Mouse (Mus musculus) kidney, postnatal 0 days (tissue): ENCODE data around the gene Siglech. TPM values are rescaled to one million over a fixed set of nuclear protein-coding genes. Genes with fewer than 3 reads are reported as not detected.

Source experiments
- ATAC-seq: fragments of 200-750 bp; cut with Nextera tagmentation; replicated peaks from 2 replicates; pipeline ENCODE4 v1.8.0; 2017; ENCODE audit warnings: low read depth, moderate number of reproducible peaks, moderate TSS enrichment, moderate library complexity; ENCODE audit not compliant: low FRiP score
- DNase-seq: peaks from one replicate; pipeline ENCODE4 v3.0.0-alpha.2; 2016; ENCODE audit warnings: low spot score
- H3K27ac ChIP-seq: fragments of 300-500 bp; sonication (generic); 2 replicates; pipeline ENCODE4 v1.5.1; 2014; ENCODE audit warnings: mild to moderate bottlenecking
- H3K27me3 ChIP-seq: fragments of 300-500 bp; sonication (generic); 2 replicates; pipeline ENCODE4 v1.6.1; 2014; ENCODE audit warnings: low read length, mixed read lengths; ENCODE audit not compliant: insufficient read depth
- H3K36me3 ChIP-seq: fragments of 300-500 bp; sonication (generic); 2 replicates; pipeline ENCODE4 v1.6.1; 2014; ENCODE audit warnings: low read length, mixed read lengths; ENCODE audit not compliant: insufficient read depth
- H3K4me1 ChIP-seq: fragments of 300-500 bp; sonication (generic); replicated peaks from 2 replicates; pipeline ENCODE4 v1.6.1; 2014; ENCODE audit warnings: antibody characterized with exemption, low read length, mixed read lengths; ENCODE audit not compliant: insufficient read depth
- H3K4me2 ChIP-seq: fragments of 300-500 bp; sonication (generic); 2 replicates; pipeline ENCODE4 v1.6.1; 2014; ENCODE audit warnings: mild to moderate bottlenecking, low read length, moderate library complexity, mixed read lengths
- H3K4me3 ChIP-seq: fragments of 300-500 bp; sonication (generic); replicated peaks from 2 replicates; pipeline ENCODE4 v1.5.1; 2014; ENCODE audit warnings: low read depth, low read length
- H3K9ac ChIP-seq: fragments of 300-500 bp; sonication (generic); 2 replicates; pipeline ENCODE4 v1.6.1; 2014; ENCODE audit warnings: low read depth, low read length
- H3K9me3 ChIP-seq: fragments of 300-500 bp; sonication (generic); replicated peaks from 2 replicates; pipeline ENCODE4 v1.6.1; 2016; ENCODE audit warnings: low read length, inconsistent platforms, mixed read lengths
- CTCF ChIP-seq: IDR thresholded peaks from 2 replicates; pipeline ENCODE4 v1.5.1; 2016; ENCODE audit warnings: antibody characterized with exemption, low read depth, mild to moderate bottlenecking, moderate library complexity
- WGBS: fragments of 180-500 bp; shearing (Covaris S2); extraction: QIAGEN DNeasy Blood & Tissue Kit; methylation state at CpG from one replicate; pipeline ENCODE4 v1.1.7; 2014; 5-methylcytosine and 5-hydroxymethylcytosine counted together
- polyA plus RNA-seq: library from polyadenylated mRNA; unstranded; fragments of >200 nt; fragmentation: Nextera tagmentation; extraction: Ambion mirVana; gene quantifications from 2 replicates; pipeline ENCODE4 v1.2.1, GENCODE M21; 2015

Gene Siglech
- polyA plus RNA-seq, 1 experiment from 2014 or later, result 0.20 TPM

GRCm38 (mm10) chr7:55792280-55792679 lies 24.3 kb downstream of the Siglech start:
- ATAC-seq, result no peak
- H3K27me3 ChIP-seq, result no peaks in the 10 kb centered on the region
- H3K4me2 ChIP-seq, result no peak overlapping the region
- no peak overlapping the region for H3K27ac ChIP-seq
- no peak overlapping the region for H3K9ac ChIP-seq
- no peak overlapping the region for H3K4me3 ChIP-seq
- H3K36me3 ChIP-seq, result peaks cover 12% of the 10 kb centered on the region; the same call in 1 of the 2 replicates
- peaks cover 11% of the 10 kb centered on the region; the same call in 1 of the 2 replicates for H3K4me1 ChIP-seq
- TF ChIP-seq CTCF, result no peak
- H3K9me3 ChIP-seq, result no peaks in the 10 kb centered on the region
- DNase-seq, result no peak
- WGBS, result 78% methylated on average over 3 of the region's 3 CpGs

GRCm38 (mm10) chr7:55793236-55793951 lies 25.4 kb downstream of the Siglech start:
- Histone ChIP-seq H3K9ac (peak overlapping the region; percentile 90), H3K36me3 (peaks cover 14% of the 10 kb centered on the region; the same call in 1 of the 2 replicates), H3K4me2 (peak overlapping the region; percentile 73), H3K9me3 (no peaks in the 10 kb centered on the region), H3K27ac (0 out of 2 replicates have a peak overlapping the region, but pooled peaks have one; percentile 55), H3K4me3 (peak overlapping the region; percentile 72), H3K27me3 (no peaks in the 10 kb centered on the region), H3K4me1 (peaks cover 11% of the 10 kb centered on the region; the same call in 1 of the 2 replicates)
- 34% methylated on average over 13 of the region's 13 CpGs for WGBS
- ATAC-seq, result no peak
- no peak for TF ChIP-seq CTCF
- no peak for DNase-seq

GRCm38 (mm10) chr7:55793952-55794603 lies 26.1 kb downstream of the Siglech start, which contains the start of gene Tubgcp5:
Tubgcp5 (plus strand) TSS chr7:55794154.
- Histone ChIP-seq H3K27me3 (no peaks in the 10 kb centered on the region), H3K9ac (peak within 1 kb of the TSS; percentile 90), H3K36me3 (peaks cover 16% of the 10 kb centered on the region; the same call in 1 of the 2 replicates), H3K9me3 (no peaks in the 10 kb centered on the region), H3K4me3 (peak within 1 kb of the TSS; percentile 72), H3K4me2 (peak within 1 kb of the TSS; percentile 73), H3K4me1 (peaks cover 11% of the 10 kb centered on the region; the same call in 1 of the 2 replicates), H3K27ac (0 out of 2 replicates have a peak within 1 kb of the TSS, but pooled peaks have one; percentile 55)
- 0% methylated on average over 51 of the region's 51 CpGs for WGBS
- ATAC-seq, result peak; percentile 99
- no peak for TF ChIP-seq CTCF
- peak; percentile 99 for DNase-seq

- peaks cover 42% of the 10 kb centered on the region for H3K36me3 ChIP-seq
- 91% methylated on average over 3 of the region's 3 CpGs for WGBS
- ATAC-seq, result no peak
- H3K9ac ChIP-seq, result no peak overlapping the region
- TF ChIP-seq CTCF, result no peak
- H3K4me3 ChIP-seq, result no peak overlapping the region
- no peak overlapping the region for H3K4me2 ChIP-seq
- H3K27ac ChIP-seq, result no peak overlapping the region
- no peak for DNase-seq
- H3K4me1 ChIP-seq, result peaks cover 2% of the 10 kb centered on the region; the same call in 1 of the 2 replicates
- no peaks in the 10 kb centered on the region for H3K9me3 ChIP-seq
- H3K27me3 ChIP-seq, result no peaks in the 10 kb centered on the region
These were observed 32.0 kb downstream of the Siglech start for GRCm38 (mm10) chr7:55799981-55800380.

GRCm38 (mm10) chr7:55809967-55810366 lies 42.0 kb downstream of the Siglech start:
- no peaks in the 10 kb centered on the region for H3K9me3 ChIP-seq
- no peak overlapping the region for H3K9ac ChIP-seq
- H3K27me3 ChIP-seq, result no peaks in the 10 kb centered on the region
- H3K4me3 ChIP-seq, result no peak overlapping the region
- no peak for TF ChIP-seq CTCF
- DNase-seq (no peak), ATAC-seq (no peak)
- H3K27ac ChIP-seq, result no peak overlapping the region
- H3K4me1 ChIP-seq, result no peaks in the 10 kb centered on the region
- no peak overlapping the region for H3K4me2 ChIP-seq
- H3K36me3 ChIP-seq, result peaks cover 59% of the 10 kb centered on the region
- 88% methylated on average over 2 of the region's 2 CpGs for WGBS

- TF ChIP-seq CTCF, result peak; percentile 39; the same call in 1 of the 2 replicates
- Histone ChIP-seq H3K4me1 (no peaks in the 10 kb centered on the region), H3K27me3 (no peaks in the 10 kb centered on the region), H3K4me2 (no peak overlapping the region), H3K36me3 (peaks cover 48% of the 10 kb centered on the region), H3K4me3 (no peak overlapping the region), H3K9me3 (no peaks in the 10 kb centered on the region), H3K9ac (no peak overlapping the region), H3K27ac (no peak overlapping the region)
- DNase-seq, result peak; percentile 21
- WGBS, result 82% methylated on average over 5 of the region's 5 CpGs
- no peak for ATAC-seq
These were observed 56.5 kb downstream of the Siglech start for GRCm38 (mm10) chr7:55824468-55824867.
